Mouse (Mus musculus) testis, adult 2 months (tissue): ENCODE measurements around the gene Lpo.

Experiments
- CTCF ChIP-seq: fragments of 200-500 bp; IDR thresholded peaks from 2 replicates; pipeline ENCODE4 v1.5.1; 2012; ENCODE audit warnings: low read depth, mild to moderate bottlenecking, inconsistent platforms, low read length, moderate library complexity; ENCODE audit not compliant: control insufficient read depth, insufficient read depth, insufficient replicate concordance
- POLR2A ChIP-seq: fragments of 200-500 bp; IDR thresholded peaks from 2 replicates; pipeline ENCODE4 v1.6.1; 2012; ENCODE audit warnings: low read depth, mild to moderate bottlenecking, inconsistent platforms, low read length, moderate library complexity; ENCODE audit not compliant: control insufficient read depth

DNA sequence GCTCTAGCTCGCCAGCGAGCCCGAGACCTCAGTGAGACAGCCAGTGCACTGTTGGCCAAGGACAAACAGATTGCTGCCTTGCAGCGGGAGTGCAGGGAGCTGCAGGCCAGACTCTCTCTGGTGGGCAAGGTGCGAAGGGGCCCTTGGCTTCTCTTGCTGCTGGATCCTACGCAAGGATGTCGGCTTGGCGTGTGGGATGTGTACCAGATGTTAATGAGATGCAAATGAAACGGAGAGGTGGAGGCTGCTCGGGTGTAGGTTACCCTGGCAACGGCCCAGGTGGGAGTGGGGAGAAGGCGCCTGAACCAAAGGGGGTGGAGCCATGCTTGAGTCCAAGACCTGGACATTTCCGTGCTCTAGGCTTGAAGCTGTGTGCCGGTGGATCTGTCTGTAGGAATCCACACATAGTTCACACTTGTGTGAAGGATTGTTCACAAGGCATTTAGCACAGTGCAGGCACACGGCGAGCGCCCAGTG lies 64.5 kb downstream of the Lpo start:
- TF ChIP-seq CTCF (no peak), POLR2A (no peak)
